Mouse (Mus musculus) heart, postnatal 0 days (tissue): Measurements from ENCODE around the gene Slc6a17. TPM values are rescaled to one million over a fixed set of nuclear protein-coding genes. Genes with fewer than 3 reads are reported as not detected.

ENCODE experiments used
- ATAC-seq: fragments of 200-750 bp; cut with Nextera tagmentation; 2 replicates; pipeline ENCODE4 v1.8.0; 2017; ENCODE audit warnings: low read depth, moderate number of reproducible peaks, moderate library complexity; ENCODE audit not compliant: insufficient read depth
- DNase-seq: peaks from one replicate; pipeline ENCODE4 v3.0.0-alpha.2; 2016; ENCODE audit warnings: low spot score
- H3K27ac ChIP-seq: fragments of 300-500 bp; sonication (generic); 2 replicates; pipeline ENCODE4 v1.5.1; 2014; ENCODE audit warnings: low read depth, mild to moderate bottlenecking
- H3K27me3 ChIP-seq: fragments of 300-500 bp; sonication (generic); 2 replicates; pipeline ENCODE4 v1.6.1; 2014; ENCODE audit warnings: low read length, mixed read lengths; ENCODE audit not compliant: control insufficient read depth, insufficient read depth
- H3K36me3 ChIP-seq: fragments of 300-500 bp; sonication (generic); replicated peaks from 2 replicates; pipeline ENCODE4 v1.6.1; 2014; ENCODE audit warnings: low read length, mixed read lengths; ENCODE audit not compliant: control insufficient read depth, insufficient read depth
- H3K4me1 ChIP-seq: fragments of 300-500 bp; sonication (generic); 2 replicates; pipeline ENCODE4 v1.6.1; 2014; ENCODE audit warnings: antibody characterized with exemption; ENCODE audit not compliant: control insufficient read depth, insufficient read depth
- H3K4me2 ChIP-seq: fragments of 300-500 bp; sonication (generic); 2 replicates; pipeline ENCODE4 v1.6.1; 2014; ENCODE audit warnings: low read depth, mild to moderate bottlenecking, low read length, moderate library complexity
- H3K4me3 ChIP-seq: fragments of 300-500 bp; sonication (generic); 2 replicates; pipeline ENCODE4 v1.5.1; 2014; ENCODE audit warnings: low read depth, low read length
- H3K9ac ChIP-seq: fragments of 300-500 bp; sonication (generic); replicated peaks from 2 replicates; pipeline ENCODE4 v1.6.1; 2014; ENCODE audit warnings: low read depth, low read length, mixed read lengths
- H3K9me3 ChIP-seq: fragments of 300-500 bp; sonication (generic); replicated peaks from 2 replicates; pipeline ENCODE4 v1.6.1; 2016; ENCODE audit warnings: low read length; ENCODE audit not compliant: control insufficient read depth
- CTCF ChIP-seq: IDR thresholded peaks from 2 replicates; pipeline ENCODE4 v1.5.1; 2016; ENCODE audit warnings: antibody characterized with exemption, control low read depth, low read depth
- EP300 ChIP-seq: IDR thresholded peaks from 2 replicates; pipeline ENCODE4 v1.6.1; 2016; ENCODE audit warnings: antibody characterized with exemption, low read depth
- WGBS: fragments of 180-500 bp; shearing (Covaris S2); extraction: QIAGEN DNeasy Blood & Tissue Kit; methylation state at CpG from one replicate; pipeline ENCODE4 v1.1.7; 2014; 5-methylcytosine and 5-hydroxymethylcytosine counted together
- polyA plus RNA-seq: library from polyadenylated mRNA; unstranded; fragments of >200 nt; fragmentation: Nextera tagmentation; extraction: Ambion mirVana; gene quantifications from 2 replicates; pipeline ENCODE4 v1.2.1, GENCODE M21; 2015
- total RNA-seq: library from RNA; depleted of rRNA; stranded (reverse); fragments of >200 nt; gene quantifications from 2 replicates; pipeline ENCODE4 v1.2.3, GENCODE M21; 2014; ENCODE audit warnings: low replicate concordance

Gene Slc6a17
- total and polyA plus RNA-seq, 2 experiments from 2014 or later = 3.1 to 9.7 TPM

DNA sequence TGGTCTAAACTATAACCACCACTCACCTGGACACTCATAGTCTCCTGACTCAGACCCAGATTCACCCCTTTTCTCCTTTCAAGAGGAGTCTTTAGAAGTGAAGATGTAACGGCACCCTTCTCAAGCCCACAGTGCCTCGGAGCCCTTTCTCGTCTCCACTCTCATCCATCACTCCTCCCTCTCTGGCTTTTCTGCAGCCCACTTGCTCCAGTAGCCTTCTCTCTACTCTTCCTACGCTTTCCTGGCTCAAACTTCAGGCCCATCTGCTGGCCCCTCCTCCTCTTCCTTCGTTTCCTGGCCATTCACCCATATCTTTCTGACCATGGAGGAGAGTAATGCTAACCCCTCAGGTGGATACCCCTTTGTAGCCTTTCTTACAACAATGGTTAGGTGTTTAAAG is 3.1 kb upstream of the Slc6a17 start:
- DNase-seq (no peak), ATAC-seq (no peak)
- no peak overlapping the region for H3K4me3 ChIP-seq
- no peaks in the 10 kb centered on the region for H3K9me3 ChIP-seq
- H3K27me3 ChIP-seq = peaks cover 32% of the 10 kb centered on the region
- peaks cover 13% of the 10 kb centered on the region; the same call in 1 of the 2 replicates for H3K4me1 ChIP-seq
- WGBS = 71% methylated on average over 5 of the region's 5 CpGs
- no peaks in the 10 kb centered on the region for H3K36me3 ChIP-seq
- TF ChIP-seq EP300 (no peak), CTCF (no peak)
- no peak overlapping the region for H3K4me2 ChIP-seq
- H3K9ac ChIP-seq = no peak overlapping the region
- no peak overlapping the region for H3K27ac ChIP-seq

DNA sequence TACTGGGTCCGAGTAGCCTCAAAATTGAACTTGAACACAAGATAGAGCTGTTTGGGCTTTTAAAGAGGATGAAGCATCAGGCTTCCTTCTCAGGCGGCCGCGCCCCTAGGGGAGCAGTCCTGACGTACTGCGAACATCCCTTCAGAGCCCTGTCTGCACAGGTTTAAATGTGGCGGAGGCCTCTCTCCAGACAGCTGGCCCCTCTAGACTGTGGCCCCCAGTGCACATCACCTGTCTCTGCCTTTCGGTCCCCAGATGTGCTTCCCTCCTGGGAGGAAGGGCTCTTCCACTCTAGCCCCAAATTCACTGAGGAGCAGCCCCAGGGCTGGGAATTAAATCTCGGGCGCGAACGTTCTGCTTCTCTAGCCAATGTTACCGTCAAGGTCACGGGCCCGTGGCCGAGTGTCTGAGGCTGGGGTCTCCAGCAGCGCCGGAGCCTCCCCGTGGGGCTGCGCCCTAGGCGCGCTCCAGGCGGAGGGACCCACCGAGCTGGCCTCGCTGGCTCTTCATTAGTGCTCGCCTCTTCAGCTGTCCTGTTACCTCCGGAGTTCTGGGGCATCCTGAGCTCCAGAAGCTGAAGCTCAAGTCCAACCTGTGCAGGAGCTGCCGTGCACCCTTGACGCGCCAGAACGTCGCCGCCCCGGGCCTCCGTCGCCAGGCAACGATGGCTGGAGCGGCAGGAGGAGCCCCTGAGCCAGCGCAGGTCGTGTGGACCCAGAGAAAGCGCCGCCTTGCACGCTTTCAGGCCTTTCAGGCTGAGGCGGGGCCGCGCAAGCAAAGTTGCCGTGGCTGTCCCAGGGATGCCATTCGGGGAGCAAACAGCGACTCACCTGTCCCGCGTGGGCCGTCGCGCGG is 815 bp downstream of the Slc6a17 start:
- H3K4me1 ChIP-seq = peaks cover 13% of the 10 kb centered on the region; the same call in 1 of the 2 replicates
- WGBS = 11% methylated on average over 55 of the region's 55 CpGs
- H3K27ac ChIP-seq = peak overlapping the region; percentile 20; the same call in 1 of the 2 replicates
- no peaks in the 10 kb centered on the region for H3K9me3 ChIP-seq
- TF ChIP-seq EP300 (no peak), CTCF (no peak)
- H3K4me2 ChIP-seq = peak overlapping the region; percentile 96
- DNase-seq = no peak
- peaks cover 32% of the 10 kb centered on the region for H3K27me3 ChIP-seq
- no peaks in the 10 kb centered on the region for H3K36me3 ChIP-seq
- H3K4me3 ChIP-seq = peak overlapping the region; percentile 59
- H3K9ac ChIP-seq = peak overlapping the region; percentile 50
- peak; percentile 43 for ATAC-seq

DNA sequence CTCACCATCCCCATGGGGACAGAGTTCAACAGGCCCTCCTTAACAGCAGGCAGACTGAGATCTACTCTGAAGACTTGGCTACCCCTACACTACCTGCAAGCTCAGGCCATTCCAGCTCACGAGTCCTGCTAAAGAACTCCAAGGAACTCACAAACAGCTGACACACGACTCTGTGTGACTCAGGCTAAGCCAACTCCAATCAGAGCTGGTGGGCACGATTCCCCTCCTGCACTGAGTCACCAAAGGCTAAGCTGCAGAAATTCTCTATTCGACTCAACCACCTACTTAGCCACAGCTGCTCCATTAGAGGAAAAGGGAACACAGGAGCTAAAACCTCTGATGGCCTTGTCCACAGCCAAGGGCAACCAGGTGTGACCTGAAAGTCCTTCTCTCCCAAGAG is 1.8 kb downstream of the Slc6a17 start:
- ATAC-seq = no peak
- no peak for DNase-seq
- Histone ChIP-seq H3K4me3 (no peak overlapping the region), H3K27me3 (peaks cover 32% of the 10 kb centered on the region), H3K36me3 (no peaks in the 10 kb centered on the region), H3K9me3 (no peaks in the 10 kb centered on the region), H3K27ac (no peak overlapping the region), H3K4me2 (no peak overlapping the region), H3K4me1 (peaks cover 13% of the 10 kb centered on the region; the same call in 1 of the 2 replicates), H3K9ac (no peak overlapping the region)
- WGBS = 75% methylated on average over 4 of the region's 4 CpGs
- TF ChIP-seq CTCF (no peak), EP300 (no peak)

- H3K4me3 ChIP-seq = no peak overlapping the region
- DNase-seq (no peak), ATAC-seq (no peak)
- H3K27me3 ChIP-seq = no peaks in the 10 kb centered on the region
- no peak overlapping the region for H3K27ac ChIP-seq
- H3K4me2 ChIP-seq = no peak overlapping the region
- no peak for TF ChIP-seq CTCF
- no peak for TF ChIP-seq EP300
- no peak overlapping the region for H3K9ac ChIP-seq
- WGBS = 84% methylated on average over 3 of the region's 3 CpGs
- H3K4me1 ChIP-seq = 0 out of 2 replicates have a peak, but pooled peaks cover 5% of the 10 kb centered on the region
- no peaks in the 10 kb centered on the region for H3K36me3 ChIP-seq
- H3K9me3 ChIP-seq = no peaks in the 10 kb centered on the region
These were observed 6.4 kb downstream of the Slc6a17 start for GRCm38 (mm10) chr3:107511416-107511815.

DNA sequence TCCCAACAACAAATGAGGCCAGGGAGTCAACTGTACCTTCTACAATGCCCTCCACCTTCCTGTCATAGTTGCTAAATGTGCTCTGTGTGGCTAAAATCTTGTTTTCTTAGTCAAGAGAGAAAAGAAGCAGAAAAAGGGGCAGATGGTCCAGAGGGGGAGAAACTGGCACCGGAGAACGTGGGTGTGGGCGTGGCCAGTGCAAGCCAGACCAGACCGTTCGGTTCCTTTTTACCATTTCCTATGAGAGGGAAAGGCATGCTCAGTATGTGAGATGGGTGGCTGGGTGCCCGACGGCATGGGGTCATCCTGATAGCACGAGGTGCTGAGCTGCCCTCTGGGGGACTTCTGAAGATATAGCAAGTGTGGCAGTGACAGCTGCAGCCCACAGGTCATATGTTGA is 9.1 kb downstream of the Slc6a17 start:
- no peak overlapping the region for H3K9ac ChIP-seq
- H3K4me2 ChIP-seq = no peak overlapping the region
- no peaks in the 10 kb centered on the region for H3K36me3 ChIP-seq
- H3K9me3 ChIP-seq = no peaks in the 10 kb centered on the region
- H3K4me1 ChIP-seq = peaks cover 16% of the 10 kb centered on the region; the same call in 1 of the 2 replicates
- H3K27me3 ChIP-seq = no peaks in the 10 kb centered on the region
- 0 out of 2 replicates have a peak, but pooled peaks have one; percentile 24 for TF ChIP-seq CTCF
- no peak for TF ChIP-seq EP300
- 53% methylated on average over 8 of the region's 8 CpGs for WGBS
- ATAC-seq (peak; percentile 45; the same call in 1 of the 2 replicates), DNase-seq (peak; percentile 16)
- no peak overlapping the region for H3K4me3 ChIP-seq
- no peak overlapping the region for H3K27ac ChIP-seq
